Comparison of ENCODE assay signal across 10 mouse cellular contexts in the genomic region with DNA sequence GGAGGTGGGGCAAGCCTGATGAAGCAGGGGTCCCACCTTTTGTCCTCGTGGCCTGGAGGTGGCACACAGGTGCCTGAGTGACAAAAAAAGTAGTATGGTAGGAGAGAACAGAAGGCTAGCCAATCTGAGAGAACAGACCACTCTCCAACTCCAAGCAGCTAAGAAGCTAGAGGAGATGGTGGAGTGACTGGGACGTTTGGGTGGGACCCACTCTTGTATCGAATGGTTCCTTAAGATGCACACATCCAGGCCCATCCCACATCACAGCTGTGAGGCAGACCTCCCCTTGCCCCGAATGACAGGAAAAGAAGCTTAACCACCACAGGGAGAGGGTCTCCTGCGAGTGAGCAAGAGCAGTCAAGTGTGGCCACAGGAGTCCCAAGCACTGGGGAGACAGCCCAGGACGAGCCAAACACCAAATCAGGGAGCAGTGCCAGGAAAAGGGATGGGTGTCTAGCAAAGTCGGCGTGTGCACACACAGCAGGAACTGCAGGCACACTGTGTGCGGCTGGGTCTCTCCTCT.
DNase-seq lines count a peak whose midpoint lies in the region; ATAC-seq and TF ChIP-seq lines count a peak whose summit lies in the region.
"Had no signal": no experiment of that assay in that cellular context is flagged by ENCODE, and none has a peak within 500 bp of the region (broad histone marks: within the 10 kb centered on the region; RNA-seq: fewer than 3 reads in every experiment).

No protein-coding gene starts in this region.

- H3K9me3 ChIP-seq in forebrain, embryonic 10.5 days = no peaks in the 10 kb centered on the region
- no peaks in the 10 kb centered on the region for H3K9me3 ChIP-seq in forebrain, postnatal 0 days (ENCODE audit: low read length)
- no peaks in the 10 kb centered on the region for H3K9me3 ChIP-seq in lung, postnatal 0 days (ENCODE audit: low read length)
- H3K9me3 ChIP-seq in limb, embryonic 12.5 days = no peaks in the 10 kb centered on the region
- H3K9me3 ChIP-seq in stomach, embryonic 16.5 days (replicated peaks; ENCODE audit: control insufficient read depth, low read length) = no peaks in the 10 kb centered on the region

- H3K27me3 ChIP-seq in forebrain, embryonic 10.5 days (ENCODE audit: poor library complexity, severe bottlenecking) = no peaks in the 10 kb centered on the region
- no peaks in the 10 kb centered on the region for H3K27me3 ChIP-seq in forebrain, postnatal 0 days (ENCODE audit: insufficient read depth, low read length)
- no peaks in the 10 kb centered on the region for H3K27me3 ChIP-seq in lung, postnatal 0 days (replicated peaks; ENCODE audit: insufficient read depth, low read length)
- H3K27me3 ChIP-seq in limb, embryonic 12.5 days = no peaks in the 10 kb centered on the region
- H3K27me3 ChIP-seq in stomach, embryonic 16.5 days (ENCODE audit: control insufficient read depth, insufficient read depth, low read length) = no peaks in the 10 kb centered on the region

- intact Hi-C loops in left cerebral cortex, adult 2 months (cut with DNase I) = loop anchor here (2.0 to 5.0 kb wide), 4 partner anchors 36 to 304 kb away; no protein-coding TSS in a partner anchor

- H3K36me3 ChIP-seq in forebrain, embryonic 10.5 days (replicated peaks) = 0 out of 2 replicates have a peak, but pooled peaks cover 8% of the 10 kb centered on the region
- H3K36me3 ChIP-seq in forebrain, postnatal 0 days (ENCODE audit: insufficient read depth) = no peaks in the 10 kb centered on the region
- H3K36me3 ChIP-seq in lung, postnatal 0 days (ENCODE audit: insufficient read depth, low read length) = no peaks in the 10 kb centered on the region
- H3K36me3 ChIP-seq in limb, embryonic 12.5 days = no peaks in the 10 kb centered on the region
- no peaks in the 10 kb centered on the region for H3K36me3 ChIP-seq in stomach, embryonic 16.5 days (ENCODE audit: control insufficient read depth, insufficient read depth, low read length)

- peak overlapping the region; percentile 41 for H3K4me3 ChIP-seq in forebrain, embryonic 10.5 days
- H3K4me3 ChIP-seq in forebrain, postnatal 0 days (ENCODE audit: low read depth, low read length) = no peak overlapping the region
- H3K4me3 ChIP-seq in lung, postnatal 0 days (ENCODE audit: low read depth, low read length) = no peak overlapping the region
- no peak overlapping the region; the same call in 1 of the 2 replicates for H3K4me3 ChIP-seq in limb, embryonic 12.5 days (replicated peaks)
- 0 out of 2 replicates have a peak overlapping the region, but pooled peaks have one; percentile 23 for H3K4me3 ChIP-seq in stomach, embryonic 16.5 days (replicated peaks; ENCODE audit: low read length)
- H3K4me3 ChIP-seq in left cerebral cortex, adult 2 months = no peak overlapping the region

- H3K4me2 ChIP-seq in forebrain, postnatal 0 days (ENCODE audit: low read depth) = no peak overlapping the region; the same call in 1 of the 2 replicates
- H3K4me2 ChIP-seq in lung, postnatal 0 days (replicated peaks; ENCODE audit: low read depth, low read length) = peak overlapping the region; percentile 27; the same call in 1 of the 2 replicates
- peak overlapping the region; percentile 47 for H3K4me2 ChIP-seq in limb, embryonic 12.5 days
- peak overlapping the region; percentile 50 for H3K4me2 ChIP-seq in stomach, embryonic 16.5 days (ENCODE audit: low read depth, low read length)

- no peak overlapping the region; the same call in 1 of the 2 replicates for H3K9ac ChIP-seq in forebrain, postnatal 0 days
- no peak overlapping the region for H3K9ac ChIP-seq in lung, postnatal 0 days (replicated peaks; ENCODE audit: low read depth)
- H3K9ac ChIP-seq in limb, embryonic 12.5 days (replicated peaks) = peak overlapping the region; percentile 27; the same call in 1 of the 2 replicates
- peak overlapping the region; percentile 44; the same call in 1 of the 2 replicates for H3K9ac ChIP-seq in stomach, embryonic 16.5 days (ENCODE audit: low read length)

- no peak for TF ChIP-seq CTCF in forebrain, postnatal 0 days (IDR thresholded peaks at IDR 0.05; ENCODE audit: low read depth)
- no peak for TF ChIP-seq CTCF in lung, postnatal 0 days (IDR thresholded peaks at IDR 0.05)
- TF ChIP-seq CTCF in left cerebral cortex, adult 2 months (IDR thresholded peaks at IDR 0.05) = no peak

- H3K4me1 ChIP-seq in forebrain, embryonic 10.5 days = peaks cover 74% of the 10 kb centered on the region
- peaks cover 11% of the 10 kb centered on the region for H3K4me1 ChIP-seq in forebrain, postnatal 0 days (ENCODE audit: insufficient read depth)
- H3K4me1 ChIP-seq in lung, postnatal 0 days (ENCODE audit: insufficient read depth, low read depth, low read length) = no peaks in the 10 kb centered on the region; the same call in 1 of the 2 replicates
- peaks cover 50% of the 10 kb centered on the region for H3K4me1 ChIP-seq in limb, embryonic 12.5 days (replicated peaks)
- peaks cover 29% of the 10 kb centered on the region for H3K4me1 ChIP-seq in stomach, embryonic 16.5 days (ENCODE audit: control insufficient read depth, insufficient read depth, low read length)

- peak overlapping the region; percentile 84 for H3K27ac ChIP-seq in forebrain, embryonic 10.5 days
- no peak overlapping the region for H3K27ac ChIP-seq in forebrain, postnatal 0 days (ENCODE audit: low read depth, low read length)
- no peak overlapping the region for H3K27ac ChIP-seq in lung, postnatal 0 days (ENCODE audit: low read length)
- H3K27ac ChIP-seq in limb, embryonic 12.5 days = peak overlapping the region; percentile 84
- peak overlapping the region; percentile 78 for H3K27ac ChIP-seq in stomach, embryonic 16.5 days (ENCODE audit: low read length)
- no peak overlapping the region for H3K27ac ChIP-seq in left cerebral cortex, adult 2 months

- TF ChIP-seq EP300 in lung, postnatal 0 days (IDR thresholded peaks at IDR 0.05) = no peak

- WGBS in forebrain, embryonic 10.5 days = 14% methylated on average over 9 of the region's 9 CpGs
- WGBS in forebrain, postnatal 0 days = 14% methylated on average over 9 of the region's 9 CpGs
- WGBS in lung, postnatal 0 days = 38% methylated on average over 9 of the region's 9 CpGs
- WGBS in limb, embryonic 12.5 days = 23% methylated on average over 9 of the region's 9 CpGs
- 28% methylated on average over 9 of the region's 9 CpGs for WGBS in stomach, embryonic 16.5 days

- ATAC-seq in forebrain, postnatal 0 days = no peak
- no peak for ATAC-seq in lung, postnatal 0 days
- no peak for ATAC-seq in limb, embryonic 12.5 days (ENCODE audit: insufficient number of reproducible peaks, insufficient read depth, low FRiP score, low TSS enrichment, low read depth)
- no peak for ATAC-seq in stomach, embryonic 16.5 days (ENCODE audit: insufficient read depth, low FRiP score)
- ATAC-seq in monocyte, adult 5-6 weeks (replicated peaks; ENCODE audit: insufficient number of reproducible peaks, low FRiP score, low TSS enrichment, poor library complexity, severe bottlenecking) = no peak
- ATAC-seq: activated CD4-positive, CD25-positive, alpha-beta regulatory T cell, adult 4 months had no signal

- no peak for DNase-seq in forebrain, embryonic 10.5 days (ENCODE audit: extremely low spot score, low spot score)
- no peak for DNase-seq in forebrain, postnatal 0 days
- no peak for DNase-seq in lung, postnatal 0 days (ENCODE audit: low spot score)
- no peak for DNase-seq in lung, postnatal 10 days
- DNase-seq in left cerebral cortex, adult 2 months (ENCODE audit: extremely low spot score in 1 of 2, low spot score in 2 of 2) = no peak
- DNase-seq: cerebellum, adult 2 months had no signal

Comparison
In these comparisons a context has a peak if more than half of its experiments do, and no peak if none do; other contexts are left out.
1. H3K27ac ChIP-seq: peak in forebrain, embryonic 10.5 days (single experiment), limb, embryonic 12.5 days (single experiment) and stomach, embryonic 16.5 days (single experiment); none in forebrain, postnatal 0 days (single experiment), lung, postnatal 0 days (single experiment) and left cerebral cortex, adult 2 months (single experiment).
2. H3K4me3 ChIP-seq: peak in forebrain, embryonic 10.5 days (single experiment) and stomach, embryonic 16.5 days (single experiment); none in forebrain, postnatal 0 days (single experiment), lung, postnatal 0 days (single experiment), limb, embryonic 12.5 days (single experiment) and left cerebral cortex, adult 2 months (single experiment).
3. H3K9ac ChIP-seq: peak in limb, embryonic 12.5 days (single experiment) and stomach, embryonic 16.5 days (single experiment); none in forebrain, postnatal 0 days (single experiment) and lung, postnatal 0 days (single experiment).